Mouse (Mus musculus) heart, postnatal 0 days (tissue): ENCODE results near the gene Gjc1.

ENCODE experiments used
- CTCF ChIP-seq: IDR thresholded peaks from 2 replicates; pipeline ENCODE4 v1.5.1; 2016; ENCODE audit warnings: antibody characterized with exemption, control low read depth, low read depth
- EP300 ChIP-seq: IDR thresholded peaks from 2 replicates; pipeline ENCODE4 v1.6.1; 2016; ENCODE audit warnings: antibody characterized with exemption, low read depth

GRCm38 (mm10) chr11:102858951-102859350 is 39.5 kb upstream of the Gjc1 start:
- no peak for TF ChIP-seq CTCF
- TF ChIP-seq EP300 = no peak
